Mouse (Mus musculus) G1E (cell line): Measurements from ENCODE around the gene Syn3. TPM values are rescaled to one million over a fixed set of nuclear protein-coding genes. Genes with fewer than 3 reads are reported as not detected.

ENCODE experiments used
- ATAC-seq: 2 replicates; pipeline ENCODE4 v1.8.0; 2016; ENCODE audit warnings: mild to moderate bottlenecking; ENCODE audit not compliant: insufficient number of reproducible peaks, poor library complexity, low FRiP score, severe bottlenecking; ENCODE audit errors: extremely low read depth
- DNase-seq: peaks from one replicate; pipeline ENCODE4 v3.0.0; 2012; ENCODE audit warnings: low spot score
- H3K27me3 ChIP-seq: 2 replicates; pipeline ENCODE4 v1.6.1; 2012; ENCODE audit warnings: mild to moderate bottlenecking, low read length, inconsistent platforms; ENCODE audit not compliant: insufficient read depth
- H3K36me3 ChIP-seq: replicated peaks from 2 replicates; pipeline ENCODE3; 2012; ENCODE audit warnings: mild to moderate bottlenecking, inconsistent platforms
- H3K4me1 ChIP-seq: 2 replicates; pipeline ENCODE4 v1.6.1; 2012; ENCODE audit warnings: low read depth, low read length, inconsistent platforms, mixed read lengths; ENCODE audit not compliant: insufficient read depth
- H3K4me3 ChIP-seq: 2 replicates; pipeline ENCODE4 v1.5.1; 2012; ENCODE audit warnings: low read depth, mild to moderate bottlenecking, inconsistent platforms, low read length, moderate library complexity, mixed read lengths
- H3K9me3 ChIP-seq: replicated peaks from 2 replicates; pipeline ENCODE4 v1.6.1; 2012; ENCODE audit warnings: inconsistent platforms
- CTCF ChIP-seq: IDR thresholded peaks from 2 replicates; pipeline ENCODE4 v1.5.1; 2012; ENCODE audit warnings: low read depth, low read length, inconsistent platforms, mixed read lengths
- GATA1 ChIP-seq: IDR thresholded peaks from 2 replicates; pipeline ENCODE4 v1.6.1; 2012; ENCODE audit warnings: borderline replicate concordance, low read length, inconsistent platforms, mixed read lengths
- GATA2 ChIP-seq: IDR thresholded peaks from 2 replicates; pipeline ENCODE4 v1.6.1; 2012; ENCODE audit warnings: low read depth, low read length, inconsistent platforms, borderline replicate concordance
- POLR2AphosphoS5 ChIP-seq: IDR thresholded peaks from 2 replicates; pipeline ENCODE4 v1.6.1; 2012; ENCODE audit warnings: low read depth, low read length, inconsistent platforms; ENCODE audit not compliant: insufficient replicate concordance
- TAL1 ChIP-seq: conservative IDR thresholded peaks from 2 replicates; pipeline ENCODE4 v1.6.1; 2012; ENCODE audit warnings: low read depth, low read length, inconsistent platforms, mixed read lengths
- polyA plus RNA-seq: library from polyadenylated mRNA; stranded (reverse); fragments of >175 nt; gene quantifications from 2 replicates; pipeline ENCODE4 v1.2.3, GENCODE M21; 2012
- total RNA-seq, 2 experiments: library from RNA; stranded (forward) in 1 of 2; stranded (reverse) in 1 of 2; fragments of 200-1000 nt in 1 of 2; fragments of >200 nt in 1 of 2; fragmentation: Nextera tagmentation in 1 of 2; gene quantifications; 2 replicates each; pipeline ENCODE4 v1.2.3; 2014 to 2017

Gene Syn3
- total and polyA plus RNA-seq, 3 experiments, result 0.44 TPM; not detected in 2

GRCm38 (mm10) chr10:86457665-86458209, 41.0 kb downstream of the Syn3 start:
- no peak for TF ChIP-seq TAL1
- no peak for TF ChIP-seq CTCF
- TF ChIP-seq GATA1, result no peak
- TF ChIP-seq GATA2, result no peak
- TF ChIP-seq POLR2AphosphoS5, result no peak
- ATAC-seq (no peak), DNase-seq (no peak)
- Histone ChIP-seq H3K4me3 (no peak overlapping the region), H3K27me3 (peaks cover 9% of the 10 kb centered on the region), H3K4me1 (peaks cover 5% of the 10 kb centered on the region; the same call in 1 of the 2 replicates), H3K9me3 (no peaks in the 10 kb centered on the region), H3K36me3 (no peaks in the 10 kb centered on the region)

- ATAC-seq, result no peak
- TF ChIP-seq GATA1, result no peak
- TF ChIP-seq GATA2, result no peak
- TF ChIP-seq TAL1, result no peak
- no peak for TF ChIP-seq POLR2AphosphoS5
- TF ChIP-seq CTCF, result no peak
Observed at GRCm38 (mm10) chr10:86457195-86457594, 41.5 kb downstream of the Syn3 start.

GRCm38 (mm10) chr10:86455296-86456055, 43.2 kb downstream of the Syn3 start:
- DNase-seq, result no peak
- no peaks in the 10 kb centered on the region for H3K36me3 ChIP-seq
- 0 out of 2 replicates have a peak, but pooled peaks cover 7% of the 10 kb centered on the region for H3K27me3 ChIP-seq
- no peak overlapping the region for H3K4me3 ChIP-seq
- peaks cover 5% of the 10 kb centered on the region; the same call in 1 of the 2 replicates for H3K4me1 ChIP-seq
- no peaks in the 10 kb centered on the region for H3K9me3 ChIP-seq
- TF ChIP-seq GATA2, result no peak
- no peak for TF ChIP-seq TAL1
- no peak for TF ChIP-seq CTCF
- no peak for TF ChIP-seq POLR2AphosphoS5
- no peak for TF ChIP-seq GATA1
- no peak for ATAC-seq

More at GRCm38 (mm10) chr10:86457195-86457594, 41.5 kb downstream of the Syn3 start:
- H3K4me3 ChIP-seq, result no peak overlapping the region
- H3K27me3 ChIP-seq, result peaks cover 9% of the 10 kb centered on the region; the same call in 1 of the 2 replicates
- H3K36me3 ChIP-seq, result no peaks in the 10 kb centered on the region
- H3K9me3 ChIP-seq, result no peaks in the 10 kb centered on the region
- no peak for DNase-seq
- peaks cover 5% of the 10 kb centered on the region; the same call in 1 of the 2 replicates for H3K4me1 ChIP-seq

GRCm38 (mm10) chr10:86452326-86452995, 46.2 kb downstream of the Syn3 start:
- peak; percentile 54 for ATAC-seq
- H3K36me3 ChIP-seq, result no peaks in the 10 kb centered on the region
- H3K4me1 ChIP-seq, result peaks cover 5% of the 10 kb centered on the region; the same call in 1 of the 2 replicates
- no peak for TF ChIP-seq TAL1
- TF ChIP-seq GATA1, result no peak
- TF ChIP-seq POLR2AphosphoS5, result no peak
- peak; percentile 42 for TF ChIP-seq CTCF
- no peak overlapping the region for H3K4me3 ChIP-seq
- peak; percentile 24 for DNase-seq
- no peaks in the 10 kb centered on the region for H3K27me3 ChIP-seq
- no peaks in the 10 kb centered on the region for H3K9me3 ChIP-seq

GRCm38 (mm10) chr10:86451294-86451693, 47.4 kb downstream of the Syn3 start:
- H3K36me3 ChIP-seq, result no peaks in the 10 kb centered on the region
- ATAC-seq, result no peak
- H3K4me1 ChIP-seq, result peaks cover 5% of the 10 kb centered on the region; the same call in 1 of the 2 replicates
- H3K9me3 ChIP-seq, result no peaks in the 10 kb centered on the region
- H3K27me3 ChIP-seq, result no peaks in the 10 kb centered on the region
- TF ChIP-seq GATA1 (no peak), GATA2 (no peak), POLR2AphosphoS5 (no peak), CTCF (no peak), TAL1 (no peak)
- no peak for DNase-seq
- H3K4me3 ChIP-seq, result no peak overlapping the region

- Histone ChIP-seq H3K4me3 (no peak overlapping the region), H3K36me3 (no peaks in the 10 kb centered on the region), H3K4me1 (no peaks in the 10 kb centered on the region), H3K9me3 (no peaks in the 10 kb centered on the region), H3K27me3 (no peaks in the 10 kb centered on the region)
- no peak for TF ChIP-seq TAL1
- TF ChIP-seq GATA1, result no peak
- no peak for TF ChIP-seq GATA2
- no peak for TF ChIP-seq POLR2AphosphoS5
- no peak for TF ChIP-seq CTCF
- ATAC-seq, result no peak
- no peak for DNase-seq
Observed at GRCm38 (mm10) chr10:86446649-86447048, 52.0 kb downstream of the Syn3 start.
